In the genomic region with DNA sequence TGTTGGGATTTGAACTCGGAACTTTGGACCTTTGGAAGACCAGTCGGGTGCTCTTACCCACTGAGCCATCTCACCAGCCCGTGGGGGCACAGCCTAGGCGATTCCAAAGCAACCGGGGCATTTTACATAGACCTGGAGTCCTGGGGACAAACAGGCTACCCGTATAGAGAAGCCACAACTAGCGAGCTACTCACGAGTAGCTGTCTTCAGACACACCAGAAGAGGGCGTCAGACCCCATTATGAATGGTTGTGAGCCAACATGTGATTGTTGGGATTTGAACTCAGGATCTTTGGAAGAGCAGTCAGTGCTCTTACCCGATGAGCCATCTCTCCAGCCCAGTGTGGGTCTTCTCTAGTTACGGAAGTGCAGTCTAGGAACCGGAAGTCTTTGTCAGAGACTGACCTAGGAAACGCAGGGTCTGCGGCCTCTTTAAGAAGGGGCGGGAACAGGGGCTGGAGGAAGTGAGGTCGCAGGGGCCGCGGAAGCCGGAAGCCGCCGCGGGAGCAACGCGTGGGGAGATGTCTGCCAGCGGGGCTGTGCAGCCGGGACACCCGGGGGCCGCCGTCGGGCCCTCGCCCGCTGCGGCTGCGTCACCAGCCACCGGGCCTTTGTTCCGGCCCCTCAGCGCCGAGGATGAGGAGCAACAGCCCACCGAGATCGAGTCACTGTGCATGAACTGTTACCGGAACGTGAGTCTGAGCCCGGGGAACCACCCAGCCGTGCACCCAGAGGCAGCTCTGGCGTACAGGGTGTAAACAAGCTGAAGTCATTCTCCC, we compare ENCODE assay signal across 7 mouse cellular contexts. TPM values are rescaled to one million over a fixed set of nuclear protein-coding genes. Genes with fewer than 3 reads are reported as not detected.
DNase-seq lines count a peak whose midpoint lies in the region; ATAC-seq lines count a peak whose summit lies in the region.

A gene (plus strand): TSS at position 388 of the 778 bp plus-strand sequence.

- no peaks in the 10 kb centered on the region for H3K9me3 ChIP-seq in embryonic facial prominence, embryonic 11.5 days (replicated peaks; ENCODE audit: control insufficient read depth, low read length)
- no peaks in the 10 kb centered on the region for H3K9me3 ChIP-seq in limb, embryonic 10.5 days (replicated peaks)
- no peaks in the 10 kb centered on the region for H3K9me3 ChIP-seq in midbrain, embryonic 13.5 days

- no peaks in the 10 kb centered on the region for H3K36me3 ChIP-seq in embryonic facial prominence, embryonic 11.5 days (replicated peaks; ENCODE audit: control insufficient read depth, insufficient read depth, low read depth, low read length)
- peaks cover 37% of the 10 kb centered on the region for H3K36me3 ChIP-seq in limb, embryonic 10.5 days
- peaks cover 35% of the 10 kb centered on the region for H3K36me3 ChIP-seq in midbrain, embryonic 13.5 days

- 0 out of 2 replicates have a peak within 1 kb of the TSS, but pooled peaks have one; percentile 28 for H3K27ac ChIP-seq in embryonic facial prominence, embryonic 11.5 days (replicated peaks; ENCODE audit: low read depth, low read length)
- peak within 1 kb of the TSS; percentile 80 for H3K27ac ChIP-seq in limb, embryonic 10.5 days
- H3K27ac ChIP-seq in midbrain, embryonic 13.5 days = peak within 1 kb of the TSS; percentile 61

- DNase-seq in adrenal gland, postnatal 14 days = peak; percentile 94
- peak; percentile 95 for DNase-seq in embryonic facial prominence, embryonic 11.5 days (ENCODE audit: low spot score)
- peak; percentile 91 for DNase-seq in kidney, adult 11 months
- peak; percentile 93 for DNase-seq in limb, embryonic 10.5 days (ENCODE audit: low spot score)
- DNase-seq in spleen, adult 12 weeks (ENCODE audit: low spot score) = peak; percentile 74

- peak; percentile 91 for ATAC-seq in embryonic facial prominence, embryonic 11.5 days (replicated peaks; ENCODE audit: insufficient number of reproducible peaks, low FRiP score, low TSS enrichment, low read depth)
- ATAC-seq in granulocyte monocyte progenitor cell, adult 5-6 weeks (replicated peaks; ENCODE audit: poor library complexity, severe bottlenecking) = peak; percentile 94
- peak; percentile 98 for ATAC-seq in midbrain, embryonic 13.5 days

- H3K4me2 ChIP-seq in embryonic facial prominence, embryonic 11.5 days (ENCODE audit: low read depth, low read length) = peak within 1 kb of the TSS; percentile 90
- peak within 1 kb of the TSS; percentile 98 for H3K4me2 ChIP-seq in midbrain, embryonic 13.5 days (replicated peaks)

- H3K4me3 ChIP-seq in embryonic facial prominence, embryonic 11.5 days (ENCODE audit: low read depth, low read length) = peak within 1 kb of the TSS; percentile 89
- H3K4me3 ChIP-seq in limb, embryonic 10.5 days = peak within 1 kb of the TSS; percentile 81
- H3K4me3 ChIP-seq in midbrain, embryonic 13.5 days (replicated peaks) = peak within 1 kb of the TSS; percentile 84

- H3K4me1 ChIP-seq in embryonic facial prominence, embryonic 11.5 days (ENCODE audit: control insufficient read depth, insufficient read depth, low read length) = no peaks in the 10 kb centered on the region
- peaks cover 28% of the 10 kb centered on the region for H3K4me1 ChIP-seq in limb, embryonic 10.5 days
- H3K4me1 ChIP-seq in midbrain, embryonic 13.5 days (replicated peaks) = peaks cover 16% of the 10 kb centered on the region

- H3K9ac ChIP-seq in embryonic facial prominence, embryonic 11.5 days (replicated peaks; ENCODE audit: low read length) = peak within 1 kb of the TSS; percentile 67
- H3K9ac ChIP-seq in midbrain, embryonic 13.5 days (replicated peaks) = peak within 1 kb of the TSS; percentile 84

- WGBS in embryonic facial prominence, embryonic 11.5 days = 5% methylated on average over 45 of the region's 45 CpGs
- WGBS in limb, embryonic 10.5 days = 7% methylated on average over 45 of the region's 45 CpGs
- 5% methylated on average over 45 of the region's 45 CpGs for WGBS in midbrain, embryonic 13.5 days

- H3K27me3 ChIP-seq in embryonic facial prominence, embryonic 11.5 days (ENCODE audit: control insufficient read depth, insufficient read depth, low read length) = no peaks in the 10 kb centered on the region
- peaks cover 39% of the 10 kb centered on the region for H3K27me3 ChIP-seq in limb, embryonic 10.5 days (ENCODE audit: low read depth, poor library complexity, severe bottlenecking)
- peaks cover 25% of the 10 kb centered on the region for H3K27me3 ChIP-seq in midbrain, embryonic 13.5 days

RNA-seq across cellular contexts. Expression of the gene that starts here (rescaled TPM):
- 44.3 and 52.0 TPM in 2 replicates for total RNA-seq in adrenal gland, postnatal 14 days (2021)
- polyA plus RNA-seq in embryonic facial prominence, embryonic 11.5 days (2014; fragmentation: Nextera tagmentation; extraction: Ambion mirVana) = 65.9 and 67.1 TPM in 2 replicates
- 28.1 and 50.4 TPM in 2 replicates for total RNA-seq in granulocyte monocyte progenitor cell, adult 5-6 weeks (2014; fragmentation: Nextera tagmentation)
- total RNA-seq in granulocyte monocyte progenitor cell, adult 5-6 weeks (2017) = 36.1 and 42.8 TPM in 2 replicates
- polyA plus RNA-seq in limb, embryonic 10.5 days (2016; fragmentation: Nextera tagmentation; extraction: Ambion mirVana) = 77.1 and 80.9 TPM in 2 replicates
- polyA plus RNA-seq in midbrain, embryonic 13.5 days (2015; fragmentation: Nextera tagmentation; extraction: Ambion mirVana) = 54.5 and 61.0 TPM in 2 replicates

Comparison
In these comparisons a context has a peak if more than half of its experiments do, and no peak if none do; other contexts are left out.
1. Peak in every context shown above with its lines: DNase-seq, ATAC-seq, H3K4me3 ChIP-seq and H3K27ac ChIP-seq.
2. H3K27ac ChIP-seq: peak in every context shown above with its lines; median percentile 80 in limb, embryonic 10.5 days; 61 in midbrain, embryonic 13.5 days; 28 in embryonic facial prominence, embryonic 11.5 days.